Mouse (Mus musculus) spleen, postnatal 10 days (tissue): ENCODE results near the gene Csn1s2b.
"Not testable (repeated sequence)": the region's sequence is repeated elsewhere in the genome, so short reads cannot be mapped to it uniquely, and the experiment has no call there.

ENCODE experiments used
- DNase-seq, 2 experiments: peaks; one replicate each; pipeline ENCODE4 v3.0.0; 2021 to 2022; ENCODE audit warnings: low spot score in 2 of 2

Csn1s2b gene

GRCm38 (mm10) chr5:87807782-87808181, at the start of gene Csn1s2b:
Gene Csn1s2b (plus strand): TSS chr5:87808082.
- no peak for DNase-seq

GRCm38 (mm10) chr5:87764546-87764945, 43.3 kb upstream of the Csn1s2b start:
- no peak for DNase-seq

GRCm38 (mm10) chr5:87772151-87772550, 35.7 kb upstream of the Csn1s2b start:
- not testable (repeated sequence) for DNase-seq

- no peak for DNase-seq
These were observed 33.6 kb upstream of the Csn1s2b start, which contains the start of gene Csn1s2a for GRCm38 (mm10) chr5:87774267-87774666. Gene Csn1s2a (plus strand): TSS chr5:87774567.

GRCm38 (mm10) chr5:87782731-87783130, 25.2 kb upstream of the Csn1s2b start:
- no peak for DNase-seq

GRCm38 (mm10) chr5:87809253-87809652, 1.4 kb downstream of the Csn1s2b start:
- no peak for DNase-seq

GRCm38 (mm10) chr5:87825386-87825785, 17.5 kb downstream of the Csn1s2b start, which contains the start of gene Prr27:
Gene Prr27 (plus strand): TSS chr5:87825686.
- DNase-seq, result no peak

GRCm38 (mm10) chr5:87855136-87855716, 47.3 kb downstream of the Csn1s2b start:
- DNase-seq, result no peak

- DNase-seq, result no peak
These were observed 62.2 kb downstream of the Csn1s2b start for GRCm38 (mm10) chr5:87870084-87870483.

GRCm38 (mm10) chr5:87871423-87871822, 63.5 kb downstream of the Csn1s2b start:
- no peak for DNase-seq
